Comparison of ENCODE assay signal across 19 mouse cellular contexts in the genomic region with DNA sequence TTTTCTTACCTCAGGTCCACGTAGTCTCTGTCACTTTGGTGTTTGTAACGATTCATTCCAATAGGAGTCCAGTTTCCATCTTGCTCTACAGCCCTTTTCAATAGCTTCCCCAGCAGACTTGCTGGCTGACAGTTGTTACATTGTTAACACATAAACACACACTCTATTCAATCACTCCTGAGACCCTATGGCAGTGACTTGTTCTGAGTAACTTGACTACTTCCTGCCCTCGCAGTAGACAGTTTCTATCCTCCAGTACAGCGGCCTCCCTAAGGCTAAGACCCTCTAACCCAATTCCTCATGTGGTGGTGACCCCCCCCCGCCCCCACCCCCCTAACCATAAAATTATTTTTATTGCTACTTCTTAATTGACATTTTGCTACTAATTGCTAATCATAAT. TPM values are rescaled to one million over a fixed set of nuclear protein-coding genes. Genes with fewer than 3 reads are reported as not detected.
DNase-seq lines count a peak whose midpoint lies in the region; ATAC-seq and TF ChIP-seq lines count a peak whose summit lies in the region.
"Had no signal": no experiment of that assay in that cellular context is flagged by ENCODE, and none has a peak within 500 bp of the region (broad histone marks: within the 10 kb centered on the region; RNA-seq: fewer than 3 reads in every experiment).

No protein-coding gene starts in this region.

- TF ChIP-seq POLR2A in thymus, adult 2 months (IDR thresholded peaks at IDR 0.05; ENCODE audit: control insufficient read depth, extremely low read depth, insufficient read depth, low read length, poor library complexity), result no peak

- H3K4me3 ChIP-seq in heart, embryonic 12.5 days, result no peak overlapping the region
- H3K4me3 ChIP-seq in lung, embryonic 14.5 days (ENCODE audit: low read depth, low read length), result no peak overlapping the region
- no peak overlapping the region for H3K4me3 ChIP-seq in intestine, postnatal 0 days (ENCODE audit: low read depth, low read length)
- no peak overlapping the region for H3K4me3 ChIP-seq in thymus, adult 2 months (ENCODE audit: control insufficient read depth, insufficient read depth, low read length)
- H3K4me3 ChIP-seq: embryonic facial prominence, embryonic 15.5 days; forebrain, embryonic 10.5 days; hindbrain, embryonic 10.5 days; liver, embryonic 13.5 days; neural tube, embryonic 13.5 days had no signal

- no peak for ATAC-seq in heart, embryonic 12.5 days (ENCODE audit: insufficient number of reproducible peaks, low FRiP score)
- ATAC-seq in lung, embryonic 14.5 days (ENCODE audit: insufficient read depth), result peak; percentile 75; the same call in 1 of the 2 replicates
- ATAC-seq in activated CD4-positive, CD25-positive, alpha-beta regulatory T cell, adult 4 months, result peak; percentile 26
- no peak for ATAC-seq in intestine, postnatal 0 days
- ATAC-seq: Patski had no signal

- H3K27me3 ChIP-seq in heart, embryonic 12.5 days (replicated peaks), result no peaks in the 10 kb centered on the region
- H3K27me3 ChIP-seq in lung, embryonic 14.5 days (ENCODE audit: insufficient read depth, low read length), result no peaks in the 10 kb centered on the region
- no peaks in the 10 kb centered on the region for H3K27me3 ChIP-seq in intestine, postnatal 0 days (replicated peaks; ENCODE audit: control insufficient read depth, insufficient read depth, low read length)
- H3K27me3 ChIP-seq in thymus, adult 2 months (ENCODE audit: control insufficient read depth, insufficient read depth, low read length), result no peaks in the 10 kb centered on the region
- H3K27me3 ChIP-seq: embryonic facial prominence, embryonic 15.5 days; neural tube, embryonic 13.5 days; Patski had no signal

- no peak for TF ChIP-seq CTCF in lung, embryonic 14.5 days (IDR thresholded peaks at IDR 0.05; ENCODE audit: low read depth)
- no peak for TF ChIP-seq CTCF in intestine, postnatal 0 days (IDR thresholded peaks at IDR 0.05; ENCODE audit: low read depth)
- no peak for TF ChIP-seq CTCF in thymus, adult 2 months (IDR thresholded peaks at IDR 0.05; ENCODE audit: borderline replicate concordance, control insufficient read depth, extremely low read depth, insufficient read depth, low read length, poor library complexity)

- H3K9ac ChIP-seq in heart, embryonic 12.5 days, result no peak overlapping the region
- H3K9ac ChIP-seq in lung, embryonic 14.5 days, result no peak overlapping the region
- H3K9ac ChIP-seq in intestine, postnatal 0 days (ENCODE audit: low read depth, low read length), result no peak overlapping the region
- H3K9ac ChIP-seq: embryonic facial prominence, embryonic 15.5 days; liver, embryonic 13.5 days; neural tube, embryonic 13.5 days had no signal

- H3K36me3 ChIP-seq in heart, embryonic 12.5 days, result peaks cover 9% of the 10 kb centered on the region; the same call in 1 of the 2 replicates
- no peaks in the 10 kb centered on the region for H3K36me3 ChIP-seq in lung, embryonic 14.5 days (ENCODE audit: insufficient read depth)
- H3K36me3 ChIP-seq in intestine, postnatal 0 days (ENCODE audit: control insufficient read depth, insufficient read depth), result 0 out of 2 replicates have a peak, but pooled peaks cover 5% of the 10 kb centered on the region
- H3K36me3 ChIP-seq in thymus, adult 2 months (ENCODE audit: control insufficient read depth, insufficient read depth, low read length), result no peaks in the 10 kb centered on the region
- H3K36me3 ChIP-seq: embryonic facial prominence, embryonic 15.5 days; forebrain, embryonic 10.5 days; hindbrain, embryonic 10.5 days; liver, embryonic 13.5 days; neural tube, embryonic 13.5 days had no signal

- no peak overlapping the region for H3K4me2 ChIP-seq in heart, embryonic 12.5 days
- H3K4me2 ChIP-seq in lung, embryonic 14.5 days, result no peak overlapping the region
- peak overlapping the region; percentile 21; the same call in 1 of the 2 replicates for H3K4me2 ChIP-seq in intestine, postnatal 0 days (replicated peaks; ENCODE audit: low read depth)
- H3K4me2 ChIP-seq: embryonic facial prominence, embryonic 15.5 days; liver, embryonic 13.5 days; midbrain, embryonic 11.5 days; neural tube, embryonic 13.5 days had no signal

- H3K9me3 ChIP-seq in heart, embryonic 12.5 days (replicated peaks), result no peaks in the 10 kb centered on the region
- no peaks in the 10 kb centered on the region for H3K9me3 ChIP-seq in lung, embryonic 14.5 days (ENCODE audit: low read depth, low read length)
- H3K9me3 ChIP-seq in intestine, postnatal 0 days (ENCODE audit: control insufficient read depth), result no peaks in the 10 kb centered on the region
- H3K9me3 ChIP-seq: embryonic facial prominence, embryonic 15.5 days; forebrain, embryonic 10.5 days; hindbrain, embryonic 10.5 days; liver, embryonic 13.5 days; neural tube, embryonic 13.5 days had no signal

- peaks cover 57% of the 10 kb centered on the region for H3K4me1 ChIP-seq in heart, embryonic 12.5 days (replicated peaks)
- peaks cover 12% of the 10 kb centered on the region; the same call in 1 of the 2 replicates for H3K4me1 ChIP-seq in lung, embryonic 14.5 days (ENCODE audit: insufficient read depth)
- peaks cover 13% of the 10 kb centered on the region for H3K4me1 ChIP-seq in intestine, postnatal 0 days (replicated peaks; ENCODE audit: control insufficient read depth, insufficient read depth, low read length)
- peaks cover 19% of the 10 kb centered on the region for H3K4me1 ChIP-seq in thymus, adult 2 months (replicated peaks; ENCODE audit: control insufficient read depth, insufficient read depth, low read length)
- H3K4me1 ChIP-seq: embryonic facial prominence, embryonic 15.5 days had no signal

- 60% methylated on average over 5 of the region's 5 CpGs for WGBS in heart, embryonic 12.5 days
- WGBS in lung, embryonic 14.5 days, result 41% methylated on average over 5 of the region's 5 CpGs
- 43% methylated on average over 5 of the region's 5 CpGs for WGBS in intestine, postnatal 0 days
- 68% methylated on average over 5 of the region's 5 CpGs for WGBS in thymus, adult 2 months

- no peak for DNase-seq in heart, adult 8-10 months (ENCODE audit: low spot score)
- peak; percentile 47 for DNase-seq in lung, embryonic 14.5 days
- DNase-seq in lung, adult 18-20 months, result no peak
- DNase-seq in adrenal gland, postnatal 36 days, result no peak
- no peak for DNase-seq in thymus, adult 2 months
- DNase-seq: cerebellum, postnatal 14 days; embryo, embryonic 11 days; liver, embryonic 13.5 days; right cerebral cortex, postnatal 14 days had no signal

- peak overlapping the region; percentile 22 for H3K27ac ChIP-seq in heart, embryonic 12.5 days (ENCODE audit: poor library complexity, severe bottlenecking)
- H3K27ac ChIP-seq in lung, embryonic 14.5 days (ENCODE audit: low read depth), result no peak overlapping the region
- no peak overlapping the region for H3K27ac ChIP-seq in intestine, postnatal 0 days (ENCODE audit: low read depth, low read length)
- H3K27ac ChIP-seq in thymus, adult 2 months (ENCODE audit: control insufficient read depth, insufficient read depth, low read length), result no peak overlapping the region
- H3K27ac ChIP-seq: embryonic facial prominence, embryonic 15.5 days; forebrain, embryonic 10.5 days; hindbrain, embryonic 10.5 days; liver, embryonic 13.5 days; macrophage; neural tube, embryonic 13.5 days had no signal

RNA-seq across cellular contexts. Expression of a gene that starts 13.2 kb away (rescaled TPM):
- 125 and 136 TPM in 2 replicates for polyA plus RNA-seq in heart, embryonic 12.5 days (2016; fragmentation: Nextera tagmentation; extraction: Ambion mirVana)
- total RNA-seq in heart, adult 8-10 months (2022), result 100 to 1,000 TPM; 135 to 156 (median 140) TPM
- polyA plus RNA-seq in lung, embryonic 14.5 days (2014; fragmentation: Nextera tagmentation; extraction: Ambion mirVana), result 43.2 and 44.8 TPM in 2 replicates
- polyA plus RNA-seq in activated CD4-positive, CD25-positive, alpha-beta regulatory T cell, adult 4 months (2017; shearing (Covaris generic)), result 10 to 100 TPM; 41.6 to 80.5 TPM
- 42.6 and 50.4 TPM in 2 replicates for polyA plus RNA-seq in intestine, postnatal 0 days (2015; fragmentation: Nextera tagmentation; extraction: Ambion mirVana)
- total RNA-seq in adrenal gland, postnatal 36 days (2021), result 10 to 100 TPM; 96.8 to 97.2 TPM
- 40.1 and 41.5 TPM in 2 replicates for polyA plus RNA-seq in thymus, adult 2 months (2012; rRNA removed)

Comparison
In these comparisons a context has a peak if more than half of its experiments do, and no peak if none do; other contexts are left out.
1. ATAC-seq: peak in lung, embryonic 14.5 days (single experiment) and activated CD4-positive, CD25-positive, alpha-beta regulatory T cell, adult 4 months (single experiment); none in heart, embryonic 12.5 days (single experiment) and intestine, postnatal 0 days (single experiment).